20 mouse cellular contexts compared by ENCODE assay signal in the genomic region with DNA sequence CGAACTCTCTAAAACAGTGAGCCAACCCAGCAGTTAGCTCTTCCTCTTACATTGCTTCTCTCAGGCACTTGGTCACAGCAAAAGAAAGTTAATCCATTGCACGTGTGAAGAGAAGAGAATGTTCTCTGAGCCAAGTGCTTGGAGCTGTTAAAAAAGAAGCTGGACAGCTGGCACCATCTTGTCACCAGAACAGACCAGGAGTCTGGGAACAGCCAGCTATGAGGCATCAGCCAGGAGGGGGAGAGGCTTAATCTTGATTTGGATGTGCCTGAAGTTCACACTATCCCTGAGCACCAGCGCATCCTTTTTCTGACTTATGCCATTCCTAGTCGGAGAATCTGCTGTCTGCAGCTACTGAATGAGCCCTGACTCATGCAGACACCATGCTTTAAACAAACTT.
"Had no signal": no experiment of that assay in that cellular context is flagged by ENCODE, and none has a peak within 500 bp of the region (broad histone marks: within the 10 kb centered on the region; RNA-seq: fewer than 3 reads in every experiment).

No protein-coding gene starts in this region.

- ATAC-seq: lung, postnatal 0 days; midbrain, embryonic 16.5 days had no signal

- H3K4me2 ChIP-seq: lung, embryonic 15.5 days; midbrain, embryonic 12.5 days; neural tube, embryonic 13.5 days; neural tube, embryonic 15.5 days had no signal

- H3K27ac ChIP-seq: lung, embryonic 15.5 days; midbrain, embryonic 10.5 days; midbrain, embryonic 12.5 days; neural tube, embryonic 13.5 days; neural tube, embryonic 15.5 days had no signal

- DNase-seq: lung, adult 2 months; lung, postnatal 14 days; lung, postnatal 4 days; midbrain, embryonic 14.5 days; retina, postnatal 1 day; right cerebral cortex, adult 18-20 months; right cerebral cortex, postnatal 25 days; right cerebral cortex, postnatal 4 days; spleen, adult 18-20 months; thymus, adult 18-20 months; thymus, postnatal 14 days; thymus, postnatal 36 days had no signal

- H3K9ac ChIP-seq: lung, embryonic 15.5 days; midbrain, embryonic 12.5 days; neural tube, embryonic 13.5 days; neural tube, embryonic 15.5 days had no signal

- H3K27me3 ChIP-seq: lung, embryonic 15.5 days; neural tube, embryonic 13.5 days; neural tube, embryonic 15.5 days had no signal

- H3K4me3 ChIP-seq: lung, embryonic 15.5 days; midbrain, embryonic 10.5 days; midbrain, embryonic 12.5 days; myocyte; neural tube, embryonic 13.5 days; neural tube, embryonic 15.5 days had no signal

- H3K36me3 ChIP-seq: lung, embryonic 15.5 days; midbrain, embryonic 10.5 days; midbrain, embryonic 12.5 days; neural tube, embryonic 13.5 days; neural tube, embryonic 15.5 days had no signal

- H3K9me3 ChIP-seq: lung, embryonic 15.5 days; midbrain, embryonic 10.5 days; midbrain, embryonic 12.5 days; neural tube, embryonic 13.5 days; neural tube, embryonic 15.5 days had no signal

- H3K4me1 ChIP-seq: lung, embryonic 15.5 days had no signal
